Mouse (Mus musculus): ENCODE data around the gene Coro2a.

GRCm38 (mm10) chr4:46563847-46564246 lies 38.2 kb downstream of the Coro2a start:
- TF ChIP-seq CTCF (IDR thresholded peaks at IDR 0.05) (no peak), POLR2A (IDR thresholded peaks at IDR 0.05; ENCODE audit: insufficient read depth, low read depth, low read length) (no peak)

Data from heart, adult 2 months (tissue).